Mouse (Mus musculus) induced T-regulatory cell, adult 2 months (primary cell): ENCODE measurements around the gene Lgi4.

ENCODE experiments used
- DNase-seq: peaks from one replicate; pipeline ENCODE4 v3.0.0-alpha.2; 2012; ENCODE audit warnings: low read depth

Gene Lgi4

DNA sequence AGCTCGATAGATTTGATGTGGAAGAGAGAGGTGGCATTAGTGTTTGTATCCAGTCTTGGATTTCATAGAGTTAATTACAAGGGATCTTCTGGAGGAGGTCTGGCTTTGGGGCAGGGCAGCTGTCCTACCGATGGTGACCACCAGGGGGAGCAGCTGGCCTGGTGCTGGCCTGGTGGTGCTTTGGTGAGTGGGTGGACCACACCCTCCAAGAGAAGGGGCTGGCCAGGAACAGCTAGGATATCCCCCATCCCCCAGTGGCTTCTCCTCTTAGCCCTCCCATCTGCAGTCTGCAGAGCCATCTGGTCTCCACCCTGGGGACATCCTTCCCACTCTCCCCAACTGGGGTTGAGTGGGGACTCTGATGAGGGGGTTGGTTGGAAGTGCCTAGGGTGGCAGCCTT, at the start of gene Lgi4:
Gene Lgi4 (plus strand): TSS at position 235 of the 400 bp plus-strand sequence.
- DNase-seq, result peak; percentile 81

- no peak for DNase-seq
Observed at GRCm38 (mm10) chr7:31012971-31013370, 46.2 kb upstream of the Lgi4 start.

DNA sequence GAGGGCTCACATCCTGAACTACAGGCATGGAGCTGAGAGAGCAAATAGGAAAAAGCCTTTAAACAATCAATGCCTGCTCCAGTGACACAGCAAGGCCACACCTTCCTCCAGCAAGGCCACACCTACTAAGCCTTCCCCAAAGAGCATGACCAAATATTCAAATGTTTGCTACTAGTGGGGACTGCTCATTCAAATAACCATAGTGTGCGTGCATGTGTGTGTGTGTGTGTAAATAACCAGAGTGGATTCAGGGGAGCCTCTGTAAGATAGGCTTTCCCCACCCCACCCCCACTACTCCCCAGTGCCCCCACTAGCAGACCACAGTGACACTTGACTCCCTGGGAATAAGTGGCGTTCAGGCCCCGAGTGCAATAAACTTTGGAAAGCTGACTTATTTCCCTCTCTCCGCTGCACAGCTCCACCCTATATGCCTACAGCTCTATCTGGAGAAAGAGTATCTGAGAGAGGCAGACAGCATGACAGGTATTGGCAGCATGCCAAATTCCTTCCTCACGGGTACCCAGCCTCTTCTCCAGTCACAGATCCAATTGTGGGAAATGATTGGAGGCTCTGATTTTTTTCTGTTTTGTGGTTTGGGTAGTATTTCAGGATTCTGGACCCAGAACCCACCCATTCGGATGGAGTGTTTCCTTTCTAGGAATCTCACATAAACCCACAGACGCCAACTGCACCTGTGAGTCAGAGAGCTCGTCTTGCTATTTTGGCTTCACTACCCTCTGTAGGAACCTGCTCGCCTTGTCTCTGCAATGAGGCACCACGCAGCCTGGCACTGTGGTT, 41.8 kb upstream of the Lgi4 start:
- DNase-seq, result peak; percentile 26

DNA sequence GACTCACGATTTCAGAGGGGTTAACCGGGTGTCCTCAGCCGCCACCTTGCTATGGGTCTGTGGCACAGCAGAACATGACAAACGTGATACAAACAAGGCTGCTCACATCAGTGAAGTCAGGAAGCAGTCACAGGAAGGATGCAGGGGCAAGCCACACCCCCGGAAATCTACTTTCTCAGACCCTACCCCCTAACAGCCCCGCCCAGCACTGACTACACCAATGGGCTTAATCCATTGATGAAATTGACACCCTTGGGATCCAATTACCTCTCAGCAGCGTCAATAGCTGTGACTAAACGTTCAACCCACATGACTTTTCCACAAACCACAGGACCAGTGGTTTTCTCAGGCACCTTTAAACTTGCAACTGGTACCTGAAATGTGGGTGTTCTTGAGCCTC, 30.5 kb upstream of the Lgi4 start:
- DNase-seq, result peak; percentile 85

GRCm38 (mm10) chr7:31030717-31031116, 28.4 kb upstream of the Lgi4 start:
- peak; percentile 62 for DNase-seq

GRCm38 (mm10) chr7:31031731-31032130, 27.4 kb upstream of the Lgi4 start:
- peak; percentile 88 for DNase-seq

GRCm38 (mm10) chr7:31033409-31034165, 25.6 kb upstream of the Lgi4 start:
- DNase-seq, result peak; percentile 88

DNA sequence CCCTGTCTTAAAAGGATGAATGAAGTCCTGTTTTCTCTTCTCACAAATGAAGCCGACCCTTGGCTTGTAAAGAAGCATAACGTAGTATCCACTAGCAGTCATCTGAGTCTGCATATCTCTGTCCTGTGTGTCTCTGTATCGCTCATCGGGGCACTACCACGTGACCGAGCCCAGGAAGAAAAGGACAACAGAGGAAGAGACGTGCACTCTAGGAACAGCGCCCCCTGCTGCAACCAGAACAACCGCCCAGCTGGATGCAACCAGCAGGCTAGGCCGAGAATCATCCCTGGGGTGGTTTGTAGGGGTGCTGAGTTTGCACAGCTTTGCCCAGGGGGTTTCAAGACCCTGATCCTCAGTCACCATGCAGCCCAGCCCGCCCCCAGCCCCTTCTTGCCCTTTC, 24.4 kb upstream of the Lgi4 start:
- peak; percentile 91 for DNase-seq

GRCm38 (mm10) chr7:31035291-31035690, 23.9 kb upstream of the Lgi4 start:
- no peak for DNase-seq

DNA sequence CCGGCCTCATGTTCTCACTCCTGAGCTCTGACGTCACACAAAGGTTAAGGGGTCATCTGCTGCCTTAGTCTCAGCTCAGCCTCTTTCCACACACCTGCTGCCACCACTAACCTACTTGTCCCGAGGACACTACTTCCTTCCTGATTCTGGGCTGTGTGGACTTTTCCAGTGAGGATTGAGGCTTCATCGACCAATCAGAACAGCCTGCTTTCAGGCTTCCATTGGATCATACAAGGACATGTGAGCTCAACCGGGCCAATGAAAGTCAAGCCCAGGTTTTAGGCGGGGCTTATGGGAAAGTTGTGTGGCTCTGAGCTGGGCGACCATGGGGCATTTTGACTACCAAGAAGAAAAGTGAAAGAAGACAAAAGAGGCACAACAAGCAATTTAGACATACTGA, 22.2 kb upstream of the Lgi4 start:
- peak; percentile 91 for DNase-seq

- peak; percentile 74 for DNase-seq
Observed at GRCm38 (mm10) chr7:31037675-31038074, 21.5 kb upstream of the Lgi4 start.

DNA sequence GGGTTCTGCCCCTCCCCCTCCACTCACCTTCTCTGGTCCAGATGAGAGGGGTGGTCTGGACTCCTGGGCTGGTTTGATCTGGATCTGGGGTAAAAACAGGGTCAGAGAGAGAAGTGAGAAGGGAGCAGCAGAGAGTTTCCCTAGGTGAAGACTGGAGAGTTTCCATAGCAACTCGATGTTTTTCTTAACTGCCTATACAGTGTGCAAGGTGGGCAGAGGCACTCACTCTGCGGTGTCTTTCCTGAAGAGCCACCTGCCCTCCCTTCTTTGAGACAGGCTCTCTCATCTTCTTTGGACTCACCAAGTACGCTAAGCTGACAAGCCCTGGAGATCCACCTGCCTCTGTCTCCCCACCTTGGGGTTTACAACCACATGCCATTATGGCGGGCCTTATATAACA, 20.1 kb upstream of the Lgi4 start:
- peak; percentile 54 for DNase-seq

DNA sequence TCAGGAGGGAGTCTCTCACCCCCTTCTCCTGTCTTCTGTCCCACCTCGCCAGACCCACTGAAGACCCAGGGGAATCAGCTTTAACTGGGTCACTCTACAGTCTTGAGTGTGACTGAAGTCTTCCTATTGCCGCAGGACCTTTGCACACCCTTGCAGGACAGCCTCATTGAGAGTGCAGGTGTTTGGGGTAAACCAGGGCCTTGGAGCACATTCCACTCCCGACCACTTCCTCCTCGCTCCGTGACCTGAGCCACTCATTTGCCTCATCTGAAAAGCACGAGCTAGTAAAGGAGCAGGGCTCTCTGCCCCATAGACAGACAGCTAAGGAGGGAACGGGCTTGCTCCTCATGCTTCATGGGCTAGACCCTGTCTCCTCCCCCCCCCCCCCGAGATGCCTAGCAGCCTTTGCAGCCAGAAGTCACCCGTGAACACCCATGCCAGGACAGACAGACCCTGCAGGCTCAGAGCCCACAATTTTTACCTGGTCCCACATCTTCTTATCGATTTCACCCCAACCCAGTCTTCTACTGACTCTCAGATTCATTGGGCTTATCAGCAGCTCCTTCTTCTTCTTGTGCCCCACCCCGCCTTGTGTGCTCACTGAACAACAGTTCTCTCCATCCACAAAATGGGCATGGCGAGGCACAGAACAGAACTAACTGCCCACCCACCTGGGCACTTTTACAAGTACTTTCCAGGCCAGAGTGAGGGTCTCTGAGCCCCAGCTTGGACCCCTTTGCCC, 18.7 kb upstream of the Lgi4 start:
- peak; percentile 63 for DNase-seq

DNA sequence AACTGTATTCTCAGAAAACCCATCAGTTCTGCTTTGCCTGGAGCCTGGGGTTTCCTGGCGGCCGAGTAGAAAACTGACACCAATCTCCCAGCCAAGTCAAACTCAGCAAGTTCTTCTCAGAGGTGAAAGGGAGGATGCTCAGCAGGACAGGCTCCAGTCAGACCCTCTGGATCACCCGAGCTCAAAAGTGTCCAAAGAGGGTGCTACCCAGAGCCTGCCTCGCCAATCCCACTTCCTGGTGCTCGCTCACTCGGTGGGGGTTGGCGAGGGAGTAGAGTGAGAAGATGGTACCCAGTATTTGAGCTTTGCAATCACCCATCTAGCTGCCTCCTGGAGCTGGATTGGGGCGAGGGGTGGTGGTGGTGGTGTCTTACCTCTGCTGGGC, 18.1 kb upstream of the Lgi4 start:
- peak; percentile 69 for DNase-seq

DNA sequence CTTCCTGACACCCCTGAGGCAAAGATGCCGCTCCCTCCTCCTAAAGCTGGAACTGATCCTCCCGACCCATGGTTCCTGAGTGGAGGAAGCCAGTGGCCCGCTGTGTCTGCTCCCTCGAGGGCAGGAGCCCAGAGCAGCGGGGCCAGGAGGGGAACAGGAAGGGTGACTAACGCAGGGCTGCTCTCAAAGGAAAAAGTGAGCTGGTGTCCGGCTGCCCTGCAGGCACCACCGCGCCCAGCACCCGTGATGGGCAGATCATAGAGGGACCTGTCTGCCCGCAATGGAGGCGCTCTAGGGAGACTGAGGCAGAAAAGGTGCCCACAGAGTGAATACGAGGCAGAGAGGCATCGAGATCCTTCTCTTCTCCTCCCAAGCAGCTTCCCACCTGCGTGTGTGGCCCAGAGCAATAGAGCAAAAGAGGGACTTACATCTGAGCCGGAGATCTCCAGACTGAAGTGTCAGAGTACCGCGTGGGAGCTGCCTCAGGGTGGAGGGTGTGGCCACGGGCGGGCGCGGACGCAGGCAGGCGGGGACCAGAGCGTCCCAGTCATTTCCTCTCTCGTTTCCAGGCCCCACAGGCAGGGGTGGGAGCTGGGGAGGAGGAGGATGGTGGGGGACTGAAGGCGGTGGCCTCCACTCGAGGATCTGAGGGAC, 17.4 kb upstream of the Lgi4 start:
- peak; percentile 89 for DNase-seq

GRCm38 (mm10) chr7:31042431-31042910, 16.7 kb upstream of the Lgi4 start, which contains the start of gene Fxyd5:
Gene Fxyd5 (minus strand): TSS chr7:31042481.
- peak; percentile 27 for DNase-seq

DNA sequence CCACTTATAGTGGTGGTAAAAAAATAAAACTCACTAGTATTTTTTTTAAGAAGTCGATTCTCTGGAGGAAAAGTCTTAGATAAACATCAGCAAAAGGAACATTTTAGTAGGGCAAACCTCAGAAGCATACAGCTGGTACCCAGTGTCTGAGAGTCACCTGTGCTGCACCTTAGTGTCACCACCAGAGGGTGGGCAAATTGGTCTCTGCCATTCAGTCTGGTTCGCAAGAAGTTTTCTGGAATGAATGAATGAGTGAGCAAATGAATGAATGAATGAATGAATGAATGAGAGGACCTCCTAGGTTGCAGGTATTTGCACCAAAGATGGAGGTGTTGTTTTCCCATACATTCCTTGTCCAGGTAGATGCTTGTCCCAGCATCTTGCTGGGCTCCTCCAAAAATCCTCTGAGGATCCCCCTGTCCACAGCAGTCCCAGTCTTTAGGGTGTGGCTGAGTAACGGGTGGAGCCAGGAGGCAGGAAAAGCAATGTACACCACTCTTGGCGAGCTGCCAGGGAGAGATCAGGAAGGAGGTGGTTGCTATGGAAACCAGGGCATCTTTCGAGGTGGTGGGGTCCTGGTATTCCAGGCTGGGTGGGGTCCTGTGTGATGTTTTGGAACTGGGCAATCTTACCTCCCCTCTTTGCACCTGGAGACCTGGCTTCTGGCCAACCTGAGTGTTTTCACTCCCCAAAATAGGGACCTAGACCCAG, 9.9 kb upstream of the Lgi4 start:
- peak; percentile 51 for DNase-seq

GRCm38 (mm10) chr7:31049846-31050281, 9.3 kb upstream of the Lgi4 start:
- DNase-seq, result peak; percentile 53

GRCm38 (mm10) chr7:31050487-31050886, 8.7 kb upstream of the Lgi4 start:
- DNase-seq, result peak; percentile 39

DNA sequence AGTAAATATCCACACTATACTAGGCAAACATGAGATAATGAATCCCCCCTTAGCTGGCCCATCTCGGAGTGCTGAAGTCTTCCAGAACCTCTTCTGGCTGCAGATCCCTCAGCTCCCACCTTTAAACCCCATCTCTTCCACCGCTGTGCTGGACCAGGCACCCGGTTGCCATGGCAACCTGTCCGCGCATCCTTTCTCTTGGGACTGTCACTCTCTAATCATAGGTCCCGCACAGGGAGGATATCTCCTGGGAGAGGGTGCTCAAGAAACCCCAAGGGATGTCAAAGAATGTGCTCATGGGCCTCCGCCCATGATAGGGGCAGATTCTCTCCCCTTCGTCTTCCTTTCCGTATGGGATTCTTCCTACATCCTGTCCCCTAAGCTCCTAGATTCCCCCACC, 8.2 kb upstream of the Lgi4 start:
- DNase-seq, result no peak
